In genomic region chr9:20651602-20652259, GRCm38 (mm10) we compare ENCODE assay signal across 8 mouse cellular contexts. TPM values are rescaled to one million over a fixed set of nuclear protein-coding genes. Genes with fewer than 3 reads are reported as not detected.
A peak's percentile ranks its signal among the peaks of the same experiment; 100 is the strongest.
DNase-seq lines count a peak whose midpoint lies in the region; ATAC-seq lines count a peak whose summit lies in the region.

TSS of gene Pin1 (plus strand) at chr9:20652095.

- ATAC-seq in megakaryocyte progenitor cell, adult 5-6 weeks (replicated peaks; ENCODE audit: poor library complexity), result peak; percentile 92

- peak; percentile 99 for DNase-seq in adipocyte (ENCODE audit: low spot score)
- DNase-seq in embryo, embryonic 10 days (ENCODE audit: low spot score), result peak; percentile 98
- DNase-seq in gastrocnemius, postnatal 10 days, result peak; percentile 95
- peak; percentile 98 for DNase-seq in induced T-regulatory cell, adult 2 months (ENCODE audit: low read depth)
- DNase-seq in left cerebral cortex, adult 9 months (ENCODE audit: low spot score in 2 of 2), result peak; percentile 100
- DNase-seq in right cerebral cortex, postnatal 14 days, result peak; percentile 99
- peak; percentile 96 to 98 for DNase-seq in urinary bladder, postnatal 36 days (ENCODE audit: low spot score in 2 of 2)

RNA-seq across cellular contexts. Expression of gene Pin1, which starts in this region (rescaled TPM):
- total RNA-seq in gastrocnemius, postnatal 10 days (2021), result 10 to 100 TPM; 15.7 to 17.2 TPM
- 14.7 and 18.5 TPM in 2 replicates for total RNA-seq in megakaryocyte progenitor cell, adult 5-6 weeks (2015)
- total RNA-seq in megakaryocyte progenitor cell, adult 5-6 weeks (2017), result 14.7 and 19.1 TPM in 2 replicates

Comparison
In these comparisons a context has a peak if more than half of its experiments do, and no peak if none do; other contexts are left out.
1. Peak in every context shown above with its lines: DNase-seq and ATAC-seq.